Mouse (Mus musculus) spleen, adult 2 months (tissue): ENCODE measurements around the gene Traf2.

Source experiments
- CTCF ChIP-seq: fragments of 200-500 bp; IDR thresholded peaks from 2 replicates; pipeline ENCODE4 v1.5.1; 2011; ENCODE audit warnings: mild to moderate bottlenecking, inconsistent platforms; ENCODE audit not compliant: insufficient read depth, insufficient read length, insufficient replicate concordance; ENCODE audit errors: extremely low read depth
- POLR2A ChIP-seq: fragments of 200-500 bp; IDR thresholded peaks from 2 replicates; pipeline ENCODE4 v1.6.1; 2011; ENCODE audit warnings: low read depth, low read length, inconsistent platforms

GRCm38 (mm10) chr2:25479551-25480311 lies 67.0 kb downstream of the Traf2 start:
- no peak for TF ChIP-seq CTCF
- no peak for TF ChIP-seq POLR2A
